Mouse (Mus musculus) cerebellum, adult 2 months (tissue): ENCODE measurements around the gene Kcnc3.

ENCODE experiments used
- CTCF ChIP-seq: fragments of 200-500 bp; IDR thresholded peaks from 2 replicates; pipeline ENCODE4 v1.5.1; 2011; ENCODE audit warnings: low read depth, mild to moderate bottlenecking, control low read depth, low read length, moderate library complexity, borderline replicate concordance; ENCODE audit not compliant: insufficient read depth
- POLR2A ChIP-seq: fragments of 200-500 bp; IDR thresholded peaks from 2 replicates; pipeline ENCODE4 v1.6.1; 2011; ENCODE audit warnings: low read length, control low read depth, borderline replicate concordance; ENCODE audit not compliant: insufficient read depth

GRCm38 (mm10) chr7:44596996-44597538 is 6.6 kb downstream of the Kcnc3 start:
- no peak for TF ChIP-seq CTCF
- TF ChIP-seq POLR2A, result 0 out of 2 replicates have a peak, but pooled peaks have one; percentile 11
